Mouse (Mus musculus) bone marrow macrophage, adult 2 months (primary cell): Measurements from ENCODE around the gene Hopx. TPM values are rescaled to one million over a fixed set of nuclear protein-coding genes. Genes with fewer than 3 reads are reported as not detected.
A peak's percentile ranks its signal among the peaks of the same experiment; 100 is the strongest.
"Not testable (repeated sequence)": the region's sequence is repeated elsewhere in the genome, so short reads cannot be mapped to it uniquely, and the experiment has no call there.

Experiments used
- H3K27ac ChIP-seq: 2 replicates; pipeline ENCODE4 v1.5.1; 2012; ENCODE audit warnings: low read depth, low read length; ENCODE audit not compliant: insufficient read depth
- H3K4me1 ChIP-seq: 2 replicates; pipeline ENCODE4 v1.6.1; 2012; ENCODE audit warnings: low read length; ENCODE audit not compliant: control insufficient read depth, insufficient read depth
- H3K4me3 ChIP-seq: 2 replicates; pipeline ENCODE4 v1.5.1; 2012; ENCODE audit warnings: mild to moderate bottlenecking, low read length, moderate library complexity; ENCODE audit not compliant: insufficient read depth
- CTCF ChIP-seq: IDR thresholded peaks from 2 replicates; pipeline ENCODE4 v1.5.1; 2012; ENCODE audit warnings: low read depth, mild to moderate bottlenecking, low read length, moderate library complexity
- POLR2A ChIP-seq: IDR thresholded peaks from 2 replicates; pipeline ENCODE4 v1.6.1; 2012; ENCODE audit warnings: mild to moderate bottlenecking, low read depth, low read length, borderline replicate concordance
- polyA plus RNA-seq: library from polyadenylated mRNA; stranded (reverse); fragments of >200 nt; gene quantifications from 2 replicates; pipeline ENCODE4 v1.2.4, GENCODE M21; 2012; ENCODE audit not compliant: missing spikeins, insufficient read depth, insufficient read length

Gene Hopx
- polyA plus RNA-seq, 1 experiment = 1.7 TPM

GRCm38 (mm10) chr5:77107146-77107822 lies 7.6 kb downstream of the Hopx start:
- TF ChIP-seq CTCF (no peak), POLR2A (no peak)
- Histone ChIP-seq H3K4me3 (no peak overlapping the region), H3K27ac (no peak overlapping the region), H3K4me1 (no peaks in the 10 kb centered on the region)

GRCm38 (mm10) chr5:77102522-77103365 lies 12.2 kb downstream of the Hopx start:
- no peak overlapping the region for H3K27ac ChIP-seq
- TF ChIP-seq CTCF = no peak
- no peak for TF ChIP-seq POLR2A
- H3K4me1 ChIP-seq = no peaks in the 10 kb centered on the region
- no peak overlapping the region for H3K4me3 ChIP-seq

- Histone ChIP-seq H3K4me3 (no peak overlapping the region), H3K4me1 (no peaks in the 10 kb centered on the region), H3K27ac (no peak overlapping the region)
- TF ChIP-seq CTCF (no peak), POLR2A (no peak)
Observed at GRCm38 (mm10) chr5:77100691-77101090, 14.2 kb downstream of the Hopx start.

- no peaks in the 10 kb centered on the region for H3K4me1 ChIP-seq
- H3K4me3 ChIP-seq = no peak overlapping the region
- no peak overlapping the region for H3K27ac ChIP-seq
- no peak for TF ChIP-seq CTCF
- TF ChIP-seq POLR2A = no peak
Observed at GRCm38 (mm10) chr5:77099997-77100380, 14.9 kb downstream of the Hopx start.

GRCm38 (mm10) chr5:77099317-77099996 lies 15.5 kb downstream of the Hopx start:
- Histone ChIP-seq H3K4me3 (no peak overlapping the region), H3K4me1 (no peaks in the 10 kb centered on the region), H3K27ac (no peak overlapping the region)
- no peak for TF ChIP-seq CTCF
- TF ChIP-seq POLR2A = no peak

GRCm38 (mm10) chr5:77098874-77099273 lies 16.0 kb downstream of the Hopx start:
- no peak overlapping the region for H3K27ac ChIP-seq
- no peak overlapping the region for H3K4me3 ChIP-seq
- no peak for TF ChIP-seq CTCF
- TF ChIP-seq POLR2A = no peak
- no peaks in the 10 kb centered on the region for H3K4me1 ChIP-seq

- TF ChIP-seq POLR2A = no peak
- no peak for TF ChIP-seq CTCF
- H3K27ac ChIP-seq = no peak overlapping the region
- H3K4me1 ChIP-seq = 0 out of 2 replicates have a peak, but pooled peaks cover 1% of the 10 kb centered on the region
- H3K4me3 ChIP-seq = no peak overlapping the region
Observed at GRCm38 (mm10) chr5:77097686-77098085, 17.2 kb downstream of the Hopx start.

- not testable (repeated sequence) for H3K4me1 ChIP-seq, H3K27ac ChIP-seq, H3K4me3 ChIP-seq
Observed at GRCm38 (mm10) chr5:77096194-77096593, 18.7 kb downstream of the Hopx start.

GRCm38 (mm10) chr5:77094510-77095491 lies 20.1 kb downstream of the Hopx start:
- peak overlapping the region; percentile 42 for H3K4me3 ChIP-seq
- no peak overlapping the region for H3K27ac ChIP-seq
- no peak for TF ChIP-seq POLR2A
- TF ChIP-seq CTCF = no peak
- H3K4me1 ChIP-seq = 0 out of 2 replicates have a peak, but pooled peaks cover 2% of the 10 kb centered on the region
